In the genomic region with DNA sequence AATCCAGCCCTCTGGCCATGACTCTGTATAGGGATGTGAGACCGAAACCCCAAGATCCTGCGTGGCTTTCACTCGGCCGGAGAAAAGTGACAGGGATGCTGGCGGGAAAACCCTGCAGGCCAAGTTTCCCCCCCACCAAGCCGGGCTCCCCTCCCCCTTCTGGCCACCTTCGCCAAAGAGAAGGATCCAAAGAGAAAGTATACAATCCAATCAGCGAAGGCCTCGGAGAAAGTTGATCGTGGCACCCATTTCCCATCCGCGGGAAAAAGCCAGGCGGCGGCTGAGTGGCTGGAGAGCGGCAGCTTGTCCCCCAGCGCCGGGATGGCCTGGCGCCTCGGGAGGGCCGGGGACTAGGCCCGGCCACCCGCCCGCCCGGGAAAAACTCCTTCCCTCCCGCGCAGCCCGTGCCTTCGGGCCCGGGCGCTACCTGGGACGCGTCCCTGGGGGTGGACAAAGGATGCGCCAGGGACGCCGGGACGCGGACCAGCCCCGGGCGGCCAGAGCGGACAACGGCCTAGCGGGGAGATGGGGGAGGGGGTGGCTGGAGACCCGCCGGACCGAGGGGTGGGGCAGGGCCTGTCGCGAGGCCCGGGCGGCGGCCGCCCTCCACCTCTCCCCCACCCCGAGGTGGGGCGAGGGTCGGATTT, we compare ENCODE assay signal across 8 mouse cellular contexts. TPM values are rescaled to one million over a fixed set of nuclear protein-coding genes. Genes with fewer than 3 reads are reported as not detected.
DNase-seq lines count a peak whose midpoint lies in the region; ATAC-seq and TF ChIP-seq lines count a peak whose summit lies in the region.

No protein-coding gene starts in this region.

- H3K27ac ChIP-seq in intestine, postnatal 0 days (ENCODE audit: low read depth, low read length), result peak overlapping the region; percentile 98
- H3K27ac ChIP-seq in midbrain, embryonic 15.5 days, result peak overlapping the region; percentile 96

- peaks cover 18% of the 10 kb centered on the region for H3K36me3 ChIP-seq in erythroblast, embryonic 14.5 days (ENCODE audit: control insufficient read depth)
- H3K36me3 ChIP-seq in intestine, postnatal 0 days (ENCODE audit: control insufficient read depth, insufficient read depth), result no peaks in the 10 kb centered on the region
- H3K36me3 ChIP-seq in midbrain, embryonic 15.5 days (replicated peaks), result no peaks in the 10 kb centered on the region; the same call in 1 of the 2 replicates

- peak overlapping the region; percentile 76 for H3K4me2 ChIP-seq in intestine, postnatal 0 days (replicated peaks; ENCODE audit: low read depth)
- peak overlapping the region; percentile 59 for H3K4me2 ChIP-seq in midbrain, embryonic 15.5 days

- no peak for ATAC-seq in erythroblast, adult 5-6 weeks (replicated peaks; ENCODE audit: low FRiP score, poor library complexity, severe bottlenecking)
- ATAC-seq in intestine, postnatal 0 days, result 0 out of 2 replicates have a peak, but pooled peaks have one; percentile 0
- ATAC-seq in midbrain, embryonic 15.5 days (replicated peaks), result peak; percentile 16

- H3K9me3 ChIP-seq in erythroblast, embryonic 14.5 days (ENCODE audit: control insufficient read depth, low read length), result no peaks in the 10 kb centered on the region
- H3K9me3 ChIP-seq in intestine, postnatal 0 days (ENCODE audit: control insufficient read depth), result no peaks in the 10 kb centered on the region
- no peaks in the 10 kb centered on the region for H3K9me3 ChIP-seq in midbrain, embryonic 15.5 days

- peak overlapping the region; percentile 97 for H3K4me3 ChIP-seq in erythroblast, embryonic 14.5 days (replicated peaks)
- H3K4me3 ChIP-seq in intestine, postnatal 0 days (ENCODE audit: low read depth, low read length), result peak overlapping the region; percentile 98
- H3K4me3 ChIP-seq in midbrain, embryonic 15.5 days, result peak overlapping the region; percentile 88

- H3K27me3 ChIP-seq in erythroblast, embryonic 14.5 days (ENCODE audit: control insufficient read depth), result no peaks in the 10 kb centered on the region
- no peaks in the 10 kb centered on the region for H3K27me3 ChIP-seq in intestine, postnatal 0 days (replicated peaks; ENCODE audit: control insufficient read depth, insufficient read depth, low read length)
- no peaks in the 10 kb centered on the region for H3K27me3 ChIP-seq in midbrain, embryonic 15.5 days (replicated peaks)

- no peak for TF ChIP-seq CTCF in intestine, postnatal 0 days (IDR thresholded peaks at IDR 0.05; ENCODE audit: low read depth)

- H3K9ac ChIP-seq in intestine, postnatal 0 days (ENCODE audit: low read depth, low read length), result peak overlapping the region; percentile 94
- peak overlapping the region; percentile 90 for H3K9ac ChIP-seq in midbrain, embryonic 15.5 days

- DNase-seq in cerebellum, postnatal 25 days, result peak; percentile 68 to 74
- peak; percentile 58 for DNase-seq in gastrocnemius, postnatal 25 days
- peak; percentile 56 for DNase-seq in liver
- peak; percentile 40 to 76 for DNase-seq in spleen, postnatal 4 days (ENCODE audit: low spot score in 2 of 2)

- peaks cover 25% of the 10 kb centered on the region for H3K4me1 ChIP-seq in erythroblast, embryonic 14.5 days (ENCODE audit: control insufficient read depth)
- peaks cover 3% of the 10 kb centered on the region; the same call in 1 of the 2 replicates for H3K4me1 ChIP-seq in intestine, postnatal 0 days (replicated peaks; ENCODE audit: control insufficient read depth, insufficient read depth, low read length)
- peaks cover 20% of the 10 kb centered on the region for H3K4me1 ChIP-seq in midbrain, embryonic 15.5 days

- WGBS in intestine, postnatal 0 days, result 1% methylated on average over 45 of the region's 54 CpGs
- under 1% methylated on average over 46 of the region's 54 CpGs for WGBS in midbrain, embryonic 15.5 days

RNA-seq across cellular contexts. Expression of a gene that starts 0.7 kb away (rescaled TPM):
- 0.46 and 0.50 TPM in 2 replicates for polyA plus RNA-seq in erythroblast, embryonic 14.5 days (2012)
- 13.1 and 22.2 TPM in 2 replicates for total RNA-seq in erythroblast, adult 5-6 weeks (2015; ENCODE audit: low replicate concordance)
- total RNA-seq in erythroblast, adult 5-6 weeks (2017; ENCODE audit: low replicate concordance), result 8.8 and 18.4 TPM in 2 replicates
- 10 to 100 TPM; 17.3 TPM for total RNA-seq in gastrocnemius, postnatal 25 days (2021)
- polyA plus RNA-seq in intestine, postnatal 0 days (2015; fragmentation: Nextera tagmentation; extraction: Ambion mirVana), result 13.6 and 16.9 TPM in 2 replicates
- 44.0 and 47.2 TPM in 2 replicates for polyA plus RNA-seq in midbrain, embryonic 15.5 days (2015; fragmentation: Nextera tagmentation; extraction: Ambion mirVana)
